Mouse (Mus musculus) embryonic facial prominence, embryonic 11.5 days (tissue): ENCODE measurements around the gene Stard7. TPM values are rescaled to one million over a fixed set of nuclear protein-coding genes. Genes with fewer than 3 reads are reported as not detected.

Experiments
- ATAC-seq: fragments of 200-750 bp; cut with Nextera tagmentation; replicated peaks from 2 replicates; pipeline ENCODE4 v1.8.0; 2017; ENCODE audit warnings: low read depth; ENCODE audit not compliant: insufficient number of reproducible peaks, low FRiP score, low TSS enrichment
- DNase-seq: peaks from one replicate; pipeline ENCODE4 v3.0.0-alpha.2; 2015; ENCODE audit warnings: low spot score
- H3K27ac ChIP-seq: fragments of 300-500 bp; sonication (generic); replicated peaks from 2 replicates; pipeline ENCODE4 v1.5.1; 2014; ENCODE audit warnings: mild to moderate bottlenecking, low read depth, low read length, control low read depth
- H3K27me3 ChIP-seq: fragments of 300-500 bp; sonication (generic); 2 replicates; pipeline ENCODE4 v1.6.1; 2014; ENCODE audit warnings: mild to moderate bottlenecking, low read length, moderate library complexity, mixed read lengths; ENCODE audit not compliant: control insufficient read depth, insufficient read depth
- H3K36me3 ChIP-seq: fragments of 300-500 bp; sonication (generic); replicated peaks from 2 replicates; pipeline ENCODE4 v1.6.1; 2014; ENCODE audit warnings: low read depth, mild to moderate bottlenecking, low read length, moderate library complexity, mixed read lengths; ENCODE audit not compliant: control insufficient read depth, insufficient read depth
- H3K4me1 ChIP-seq: fragments of 300-500 bp; sonication (generic); 2 replicates; pipeline ENCODE4 v1.6.1; 2014; ENCODE audit warnings: low read length, mixed read lengths; ENCODE audit not compliant: control insufficient read depth, insufficient read depth
- H3K4me2 ChIP-seq: fragments of 300-500 bp; sonication (generic); 2 replicates; pipeline ENCODE4 v1.6.1; 2014; ENCODE audit warnings: low read depth, mild to moderate bottlenecking, control low read depth, low read length, moderate library complexity
- H3K4me3 ChIP-seq: fragments of 300-500 bp; sonication (generic); 2 replicates; pipeline ENCODE4 v1.5.1; 2014; ENCODE audit warnings: low read depth, low read length, control low read depth
- H3K9ac ChIP-seq: fragments of 300-500 bp; sonication (generic); replicated peaks from 2 replicates; pipeline ENCODE4 v1.6.1; 2014; ENCODE audit warnings: mild to moderate bottlenecking, control low read depth, low read length
- H3K9me3 ChIP-seq: fragments of 300-500 bp; sonication (generic); replicated peaks from 2 replicates; pipeline ENCODE4 v1.6.1; 2016; ENCODE audit warnings: mild to moderate bottlenecking, low read length, inconsistent platforms, mixed read lengths; ENCODE audit not compliant: control insufficient read depth
- WGBS: fragments of 180-500 bp; shearing (Covaris S2); extraction: QIAGEN DNeasy Blood & Tissue Kit; methylation state at CpG from one replicate; pipeline ENCODE4 v1.1.7; 2014; 5-methylcytosine and 5-hydroxymethylcytosine counted together
- polyA plus RNA-seq: library from polyadenylated mRNA; unstranded; fragments of >200 nt; fragmentation: Nextera tagmentation; extraction: Ambion mirVana; gene quantifications from 2 replicates; pipeline ENCODE4 v1.2.1, GENCODE M21; 2014

Stard7 gene
- polyA plus RNA-seq: 82.8 and 84.0 TPM in 2 replicates

DNA sequence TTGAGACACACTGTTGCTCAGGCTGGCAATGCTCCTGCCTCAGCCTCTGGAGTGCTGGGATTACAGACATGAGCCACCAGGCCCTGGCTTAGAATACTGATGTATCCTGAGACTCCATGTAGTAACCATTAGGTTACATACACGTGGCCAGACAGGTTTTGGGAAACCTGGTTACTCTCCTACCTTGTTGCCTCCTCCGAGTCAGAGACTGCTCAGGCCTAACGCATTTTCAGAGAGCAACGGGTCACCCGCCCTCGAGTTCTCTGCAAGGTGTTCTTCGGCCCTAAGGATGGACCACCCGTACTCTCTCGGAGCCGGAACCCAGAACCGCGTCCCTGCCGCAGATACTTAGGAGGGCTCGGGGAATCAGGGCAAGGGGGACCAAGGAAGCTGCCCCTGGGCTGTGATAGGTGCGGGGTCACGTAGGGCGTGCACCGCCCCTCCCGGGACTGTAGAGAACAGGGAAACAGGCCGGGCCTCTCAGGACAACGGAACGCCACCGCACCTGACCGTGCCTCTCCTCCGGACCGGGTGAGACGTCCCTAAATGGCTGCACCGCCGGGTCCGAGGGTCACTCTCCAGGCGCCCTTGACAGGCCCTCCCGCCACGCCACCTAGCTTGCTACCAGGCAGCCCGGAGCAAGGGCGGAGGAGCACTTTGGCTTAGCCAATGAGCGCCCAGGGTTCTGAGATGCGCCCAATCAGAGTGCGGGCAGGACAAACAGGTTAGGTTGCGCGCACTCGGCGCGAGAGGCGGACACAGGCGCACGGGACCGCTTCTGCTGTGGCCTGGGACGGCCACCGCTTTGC lies at the start of gene Stard7:
TSS of gene Stard7 (plus strand) at position 728 of the 809 bp plus-strand sequence.
- Histone ChIP-seq H3K27ac (peak within 1 kb of the TSS; percentile 83), H3K4me3 (peak within 1 kb of the TSS; percentile 93), H3K9ac (peak within 1 kb of the TSS; percentile 92), H3K9me3 (no peaks in the 10 kb centered on the region), H3K4me2 (peak within 1 kb of the TSS; percentile 82), H3K4me1 (no peaks in the 10 kb centered on the region), H3K27me3 (no peaks in the 10 kb centered on the region), H3K36me3 (no peaks in the 10 kb centered on the region)
- peak; percentile 98 for ATAC-seq
- DNase-seq: peak; percentile 97
- under 1% methylated on average over 48 of the region's 49 CpGs for WGBS

- no peaks in the 10 kb centered on the region for H3K27me3 ChIP-seq
- no peaks in the 10 kb centered on the region for H3K4me1 ChIP-seq
- no peak for ATAC-seq
- H3K9ac ChIP-seq: no peak overlapping the region
- DNase-seq: no peak
- no peak overlapping the region for H3K27ac ChIP-seq
- 98% methylated on average over 3 of the region's 3 CpGs for WGBS
- no peak overlapping the region for H3K4me3 ChIP-seq
- peaks cover 33% of the 10 kb centered on the region for H3K36me3 ChIP-seq
- no peak overlapping the region for H3K4me2 ChIP-seq
- no peaks in the 10 kb centered on the region for H3K9me3 ChIP-seq
Measured at GRCm38 (mm10) chr2:127225261-127225660, 44.8 kb upstream of the Stard7 start.

GRCm38 (mm10) chr2:127237897-127238610 lies 32.0 kb upstream of the Stard7 start:
- WGBS: 93% methylated on average over 11 of the region's 11 CpGs
- ATAC-seq (no peak), DNase-seq (no peak)
- Histone ChIP-seq H3K9me3 (no peaks in the 10 kb centered on the region), H3K9ac (no peak overlapping the region), H3K4me1 (no peaks in the 10 kb centered on the region), H3K36me3 (peaks cover 27% of the 10 kb centered on the region), H3K27ac (no peak overlapping the region), H3K27me3 (no peaks in the 10 kb centered on the region), H3K4me2 (no peak overlapping the region), H3K4me3 (no peak overlapping the region)

DNA sequence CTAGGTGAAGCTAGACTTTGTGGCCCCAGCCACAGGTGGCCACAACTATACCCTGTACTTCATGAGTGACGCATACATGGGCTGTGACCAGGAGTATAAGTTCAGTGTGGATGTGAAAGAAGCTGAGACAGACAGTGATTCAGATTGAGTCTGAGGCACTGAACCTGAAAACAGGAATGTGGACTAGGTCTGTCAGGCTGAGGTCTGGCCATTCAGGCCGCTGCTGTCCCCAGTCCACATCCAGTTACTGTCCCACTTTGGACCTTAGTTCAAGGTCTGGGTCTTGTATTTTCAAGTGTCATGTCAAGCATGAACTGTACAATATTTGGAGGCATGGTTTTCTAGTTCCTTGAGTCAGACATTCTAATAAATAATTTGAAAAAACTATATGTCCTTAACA lies 30.0 kb upstream of the Stard7 start:
- WGBS: 92% methylated on average over 2 of the region's 2 CpGs
- Histone ChIP-seq H3K27ac (no peak overlapping the region), H3K9ac (no peak overlapping the region), H3K4me3 (no peak overlapping the region), H3K36me3 (peaks cover 27% of the 10 kb centered on the region), H3K9me3 (no peaks in the 10 kb centered on the region), H3K4me2 (no peak overlapping the region), H3K4me1 (no peaks in the 10 kb centered on the region), H3K27me3 (no peaks in the 10 kb centered on the region)
- DNase-seq (no peak), ATAC-seq (no peak)

- Histone ChIP-seq H3K9ac (peak within 1 kb of the TSS; percentile 86), H3K36me3 (peaks cover 3% of the 10 kb centered on the region), H3K4me1 (no peaks in the 10 kb centered on the region; the same call in 1 of the 2 replicates), H3K27ac (0 out of 2 replicates have a peak within 1 kb of the TSS, but pooled peaks have one; percentile 41), H3K9me3 (no peaks in the 10 kb centered on the region), H3K4me2 (peak within 1 kb of the TSS; percentile 97), H3K4me3 (peak within 1 kb of the TSS; percentile 86), H3K27me3 (no peaks in the 10 kb centered on the region)
- under 1% methylated on average over 52 of the region's 53 CpGs for whole genome bisulfite sequencing
- peak; percentile 98 for ATAC-seq
- peak; percentile 99 for DNase-seq
Measured at GRCm38 (mm10) chr2:127247592-127248333, 22.3 kb upstream of the Stard7 start, which contains the start of the genes Ciao1 and Tmem127. Ciao1 (minus strand) TSS chr2:127247816. Tmem127 (plus strand) TSS chr2:127247908.

- no peaks in the 10 kb centered on the region for H3K9me3 ChIP-seq
- WGBS: under 1% methylated on average over 39 of the region's 39 CpGs
- no peak overlapping the region for H3K27ac ChIP-seq
- H3K9ac ChIP-seq: peak overlapping the region; percentile 86
- H3K27me3 ChIP-seq: no peaks in the 10 kb centered on the region
- H3K36me3 ChIP-seq: peaks cover 3% of the 10 kb centered on the region
- ATAC-seq (peak; percentile 58), DNase-seq (peak; percentile 55)
- no peaks in the 10 kb centered on the region; the same call in 1 of the 2 replicates for H3K4me1 ChIP-seq
- H3K4me3 ChIP-seq: peak overlapping the region; percentile 86
- peak overlapping the region; percentile 97 for H3K4me2 ChIP-seq
Measured at GRCm38 (mm10) chr2:127248334-127249004, 21.5 kb upstream of the Stard7 start.

DNA sequence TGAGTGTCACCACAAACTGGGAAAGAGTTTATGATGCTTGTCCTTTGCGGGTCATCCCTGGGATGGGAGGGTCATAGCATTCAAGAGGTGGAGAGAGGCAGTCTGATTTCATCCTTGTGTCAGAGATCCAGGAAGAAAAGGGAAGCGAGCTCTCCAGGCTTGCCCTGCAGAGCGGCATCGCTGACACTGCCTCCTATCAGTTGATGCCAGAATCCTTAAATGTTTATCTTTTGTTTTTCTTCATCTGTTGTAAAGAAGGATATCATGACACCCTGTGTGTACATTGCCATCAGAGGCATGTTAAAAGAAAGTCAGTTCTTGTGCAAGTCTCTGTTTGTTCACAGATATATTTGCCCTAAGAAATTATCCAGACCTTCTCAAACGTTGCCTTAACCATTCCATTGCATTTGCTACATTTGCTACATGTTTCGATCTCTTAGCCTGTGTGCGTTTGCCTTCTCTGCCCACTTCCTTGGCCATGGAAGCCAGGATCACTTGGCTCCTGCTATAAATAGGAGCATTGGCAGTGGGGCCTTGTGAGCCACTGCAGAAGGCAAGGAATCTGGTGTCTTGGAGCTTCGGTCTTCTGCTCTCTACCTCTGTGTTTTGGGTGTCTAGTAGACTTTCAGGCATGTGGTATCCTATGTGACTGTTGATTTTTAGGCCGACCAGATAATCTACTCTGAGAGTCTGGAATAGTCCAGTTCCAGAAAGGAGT lies 19.6 kb upstream of the Stard7 start:
- Histone ChIP-seq H3K4me1 (no peaks in the 10 kb centered on the region; the same call in 1 of the 2 replicates), H3K4me2 (no peak overlapping the region), H3K4me3 (no peak overlapping the region), H3K36me3 (peaks cover under 1% of the 10 kb centered on the region; the same call in 1 of the 2 replicates), H3K9ac (no peak overlapping the region), H3K27ac (no peak overlapping the region), H3K27me3 (no peaks in the 10 kb centered on the region), H3K9me3 (no peaks in the 10 kb centered on the region)
- ATAC-seq (no peak), DNase-seq (no peak)
- 91% methylated on average over 9 of the region's 9 CpGs for WGBS
